Mouse (Mus musculus) A20 (cell line): Measurements from ENCODE around the gene Haus8.
"Not testable (repeated sequence)": the region's sequence is repeated elsewhere in the genome, so short reads cannot be mapped to it uniquely, and the experiment has no call there.

Source experiments
- DNase-seq: peaks from one replicate; pipeline ENCODE4 v3.0.0-alpha.2; 2011; ENCODE audit warnings: low read depth, low spot score

Haus8 gene

GRCm38 (mm10) chr8:71286223-71286622 lies 13.5 kb upstream of the Haus8 start:
- DNase-seq: not testable (repeated sequence)

GRCm38 (mm10) chr8:71282621-71283020 lies 9.9 kb upstream of the Haus8 start:
- no peak for DNase-seq

GRCm38 (mm10) chr8:71281731-71282130 lies 9.0 kb upstream of the Haus8 start:
- not testable (repeated sequence) for DNase-seq

- not testable (repeated sequence) for DNase-seq
Observed at GRCm38 (mm10) chr8:71279409-71279808, 6.7 kb upstream of the Haus8 start.

- DNase-seq: no peak
Observed at GRCm38 (mm10) chr8:71276166-71276565, 3.4 kb upstream of the Haus8 start.

GRCm38 (mm10) chr8:71274478-71274877 lies 1.7 kb upstream of the Haus8 start:
- no peak for DNase-seq

- DNase-seq: peak; percentile 82
Observed at GRCm38 (mm10) chr8:71273151-71273510, 397 bp upstream of the Haus8 start.

- DNase-seq: no peak
Observed at GRCm38 (mm10) chr8:71271630-71272029, 1.1 kb downstream of the Haus8 start.

- not testable (repeated sequence) for DNase-seq
Observed at GRCm38 (mm10) chr8:71268286-71268685, 4.4 kb downstream of the Haus8 start.

GRCm38 (mm10) chr8:71267690-71268089 lies 5.0 kb downstream of the Haus8 start:
- no peak for DNase-seq

- DNase-seq: peak; percentile 48
Observed at GRCm38 (mm10) chr8:71261234-71261633, 11.5 kb downstream of the Haus8 start.

GRCm38 (mm10) chr8:71256545-71257232 lies 16.0 kb downstream of the Haus8 start:
- no peak for DNase-seq

- DNase-seq: no peak
Observed at GRCm38 (mm10) chr8:71248203-71248602, 24.5 kb downstream of the Haus8 start.

- no peak for DNase-seq
Observed at GRCm38 (mm10) chr8:71242757-71243156, 30.0 kb downstream of the Haus8 start.

GRCm38 (mm10) chr8:71224560-71224959 lies 48.2 kb downstream of the Haus8 start:
- DNase-seq: peak; percentile 24

GRCm38 (mm10) chr8:71214266-71214665 lies 58.5 kb downstream of the Haus8 start:
- not testable (repeated sequence) for DNase-seq

- DNase-seq: peak; percentile 19
Observed at GRCm38 (mm10) chr8:71205541-71205967, 67.2 kb downstream of the Haus8 start.
